Mouse (Mus musculus) spleen, postnatal 14 days (tissue): ENCODE results near the gene Pskh1.

Source experiments
- DNase-seq, 2 experiments: peaks; one replicate each; pipeline ENCODE4 v3.0.0; 2021 to 2022; ENCODE audit warnings: low spot score in 2 of 2

The Pskh1 gene

GRCm38 (mm10) chr8:105892432-105892831 is 7.8 kb upstream of the Pskh1 start:
- DNase-seq, result peak in 1 of 2 experiments; percentile 15

GRCm38 (mm10) chr8:105893339-105893738 is 6.9 kb upstream of the Pskh1 start, which contains the start of gene Nrn1l:
Gene Nrn1l (plus strand): TSS chr8:105893567.
- peak in 1 of 2 experiments; percentile 13 for DNase-seq

GRCm38 (mm10) chr8:105897801-105898480 is 2.3 kb upstream of the Pskh1 start:
- no peak for DNase-seq

GRCm38 (mm10) chr8:105900941-105901616 is 838 bp downstream of the Pskh1 start:
- DNase-seq, result no peak

- no peak for DNase-seq
Measured at GRCm38 (mm10) chr8:105919390-105919789, 19.1 kb downstream of the Pskh1 start.

- DNase-seq, result no peak
Measured at GRCm38 (mm10) chr8:105925123-105925522, 24.9 kb downstream of the Pskh1 start.

- DNase-seq, result peak; percentile 75 to 91
Measured at GRCm38 (mm10) chr8:105930602-105931001, 30.4 kb downstream of the Pskh1 start.

- DNase-seq, result no peak
Measured at GRCm38 (mm10) chr8:105931271-105931670, 31.0 kb downstream of the Pskh1 start.

GRCm38 (mm10) chr8:105932525-105932924 is 32.3 kb downstream of the Pskh1 start:
- no peak for DNase-seq

GRCm38 (mm10) chr8:105933762-105934161 is 33.5 kb downstream of the Pskh1 start, which contains the start of gene Ctrl:
Gene Ctrl (minus strand): TSS chr8:105933862.
- DNase-seq, result no peak

GRCm38 (mm10) chr8:105935105-105935504 is 34.9 kb downstream of the Pskh1 start:
- no peak for DNase-seq

GRCm38 (mm10) chr8:105935863-105936603 is 35.8 kb downstream of the Pskh1 start:
- no peak for DNase-seq

GRCm38 (mm10) chr8:105936866-105937475 is 36.7 kb downstream of the Pskh1 start:
- DNase-seq, result peak; percentile 57 to 75

GRCm38 (mm10) chr8:105937496-105938305 is 37.5 kb downstream of the Pskh1 start:
- DNase-seq, result peak in 1 of 2 experiments; percentile 31

GRCm38 (mm10) chr8:105938306-105938669 is 38.0 kb downstream of the Pskh1 start, which contains the start of gene Psmb10:
Gene Psmb10 (minus strand): TSS chr8:105938444.
- no peak for DNase-seq

GRCm38 (mm10) chr8:105942026-105942425 is 41.8 kb downstream of the Pskh1 start:
- no peak for DNase-seq

- no peak for DNase-seq
Measured at GRCm38 (mm10) chr8:105942542-105942941, 42.3 kb downstream of the Pskh1 start.

- DNase-seq, result no peak
Measured at GRCm38 (mm10) chr8:105943321-105943739, 43.1 kb downstream of the Pskh1 start, which contains the start of gene Lcat. Gene Lcat (minus strand): TSS chr8:105943382.

GRCm38 (mm10) chr8:105949350-105949749 is 49.1 kb downstream of the Pskh1 start:
- no peak for DNase-seq

GRCm38 (mm10) chr8:105951057-105951659 is 50.9 kb downstream of the Pskh1 start:
- no peak for DNase-seq

GRCm38 (mm10) chr8:105956556-105956955 is 56.3 kb downstream of the Pskh1 start:
- no peak for DNase-seq
